Mouse (Mus musculus): ENCODE data around the gene Fgfr2.
A peak's percentile ranks its signal among the peaks of the same experiment; 100 is the strongest.

Gene Fgfr2

DNA sequence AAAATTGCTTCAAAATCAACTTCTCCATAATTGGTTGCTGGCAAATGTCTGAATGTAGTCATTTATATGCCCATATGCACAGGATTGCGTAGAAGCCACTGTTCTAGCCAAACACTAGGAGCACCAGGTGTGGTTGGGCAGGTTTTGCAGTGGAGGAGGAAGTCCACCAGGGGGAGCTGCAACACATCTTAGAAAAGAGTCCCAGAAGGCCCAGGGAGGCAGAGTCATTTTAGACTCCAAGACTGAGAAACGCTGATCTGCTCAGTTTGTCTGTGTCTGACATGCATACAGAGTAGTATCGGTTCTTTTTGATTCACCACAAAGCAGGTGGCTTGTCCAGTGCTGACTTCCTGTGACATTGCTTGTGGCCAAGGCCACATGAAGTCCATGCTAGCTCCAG is 2352.4 kb downstream of the Fgfr2 start:
- peak; percentile 64 to 71 for DNase-seq (ENCODE audit: low spot score in 2 of 2)

DNA sequence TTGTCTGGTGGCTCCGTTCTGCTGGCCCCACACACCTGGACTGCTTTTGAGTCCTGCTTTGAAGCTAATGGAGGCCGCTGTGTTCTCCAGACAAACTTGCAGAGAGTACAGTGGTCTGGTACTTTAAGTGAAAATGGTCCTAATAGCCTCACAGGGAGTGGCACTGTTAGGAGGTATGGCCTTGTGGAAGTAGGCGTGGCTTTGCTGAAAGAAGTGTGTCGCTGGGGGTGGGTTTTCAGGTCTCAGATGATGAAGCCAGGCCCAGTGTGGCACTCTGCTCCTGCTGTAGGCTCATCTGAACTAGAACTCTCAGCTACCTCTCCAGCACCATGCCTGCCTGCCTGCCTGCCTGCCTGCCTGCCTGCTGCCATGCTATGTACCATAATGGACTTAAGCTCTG is 2355.0 kb downstream of the Fgfr2 start:
- DNase-seq (ENCODE audit: low spot score in 2 of 2): no peak

DNA sequence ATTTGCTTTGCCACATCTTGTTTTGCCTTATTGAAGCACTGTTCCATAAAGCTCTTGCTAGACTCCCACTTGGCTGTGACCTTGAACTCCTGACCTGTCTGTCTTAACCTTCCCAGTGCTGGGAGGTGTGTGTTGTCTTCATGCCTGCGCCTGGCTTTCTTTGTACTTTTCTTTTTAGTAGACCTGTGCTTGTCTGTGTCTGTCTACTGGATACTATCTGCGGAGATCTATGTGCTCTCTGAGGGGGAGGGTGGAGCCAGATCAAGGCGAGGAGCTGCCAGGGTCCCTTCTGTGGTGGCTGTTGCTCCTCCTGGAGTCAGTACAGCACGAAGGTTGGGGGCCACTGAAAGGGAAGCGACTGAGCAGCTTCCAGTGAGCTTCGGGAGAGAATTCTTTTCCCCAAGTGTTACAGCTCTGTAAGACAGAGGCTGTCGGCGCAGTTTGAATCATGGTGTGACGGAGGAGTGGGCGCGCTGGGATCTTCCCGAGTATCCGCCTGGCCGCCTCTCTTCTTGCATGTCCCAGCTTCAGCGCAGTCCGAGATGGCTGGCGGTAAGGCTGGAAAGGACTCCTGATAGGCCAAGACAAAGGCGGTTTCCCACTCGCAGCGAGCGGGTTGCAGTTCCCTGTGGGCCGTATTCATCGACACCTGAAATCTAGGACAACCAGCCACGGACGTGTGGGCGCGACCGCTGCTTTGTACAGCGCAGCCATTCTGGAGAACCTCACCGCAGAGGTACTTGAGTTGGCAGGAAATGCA is 2356.6 kb downstream of the Fgfr2 start:
- no peak for DNase-seq (ENCODE audit: low spot score in 2 of 2)

DNA sequence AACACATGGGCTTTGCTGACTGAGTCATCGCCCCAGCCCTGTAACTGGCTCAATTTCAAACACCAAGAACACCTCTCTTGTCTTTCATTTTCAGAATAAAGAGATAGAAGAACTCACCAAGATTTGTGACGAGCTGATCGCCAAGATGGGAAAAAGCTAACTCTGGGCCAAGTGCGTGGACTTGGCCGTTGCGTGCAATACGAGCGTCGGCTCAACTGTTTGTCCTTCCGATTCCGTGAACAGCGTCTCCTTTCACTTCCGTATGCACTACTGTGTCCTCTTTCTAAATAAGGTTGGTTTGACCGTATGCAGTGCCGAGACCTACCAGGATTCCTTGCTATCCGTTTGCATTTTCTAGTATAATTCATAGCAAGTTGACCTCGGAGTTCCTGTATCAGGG is 2359.0 kb downstream of the Fgfr2 start:
- DNase-seq (ENCODE audit: low spot score in 2 of 2): no peak

DNA sequence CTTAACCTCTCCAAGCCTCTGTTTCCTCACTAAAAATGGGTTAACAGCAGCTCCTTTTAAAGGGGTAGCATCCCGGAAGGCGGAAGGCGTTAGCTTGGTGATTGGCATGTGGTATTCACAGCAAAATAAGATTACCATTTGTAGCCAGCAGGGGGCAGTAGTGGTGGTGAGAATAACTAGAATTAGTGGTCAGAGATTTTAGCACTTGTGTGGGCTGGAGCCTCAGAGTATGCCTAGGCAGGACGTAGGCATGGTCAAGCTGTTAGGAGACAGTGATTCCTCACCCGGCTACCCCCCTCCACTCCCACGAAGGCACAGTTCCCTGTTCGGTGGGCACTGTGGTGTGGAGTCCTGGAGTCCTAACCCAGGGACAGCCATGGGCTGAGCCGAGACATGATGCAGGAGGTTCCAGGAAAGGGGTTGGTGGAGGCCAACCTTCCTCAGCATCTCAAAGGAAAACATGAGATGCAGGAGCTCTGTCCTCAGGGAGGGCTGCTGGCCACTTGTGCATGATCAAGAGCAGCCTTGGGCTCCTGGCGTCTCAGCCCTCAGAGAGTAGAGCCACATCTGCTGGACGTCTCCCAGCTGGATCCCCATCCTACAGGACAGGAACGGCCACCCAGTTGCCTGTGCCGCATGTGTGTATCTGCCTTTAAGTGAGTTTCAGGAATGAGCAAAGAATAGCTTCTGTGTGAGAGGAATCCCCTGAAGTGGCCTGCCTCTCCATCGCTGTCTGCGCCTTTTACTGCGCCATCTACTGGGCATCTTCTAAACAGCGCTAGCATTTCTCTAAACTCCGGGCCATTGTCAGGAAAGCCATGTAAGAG is 2360.9 kb downstream of the Fgfr2 start:
- peak; percentile 49 to 64 for DNase-seq (ENCODE audit: low spot score in 2 of 2)

DNA sequence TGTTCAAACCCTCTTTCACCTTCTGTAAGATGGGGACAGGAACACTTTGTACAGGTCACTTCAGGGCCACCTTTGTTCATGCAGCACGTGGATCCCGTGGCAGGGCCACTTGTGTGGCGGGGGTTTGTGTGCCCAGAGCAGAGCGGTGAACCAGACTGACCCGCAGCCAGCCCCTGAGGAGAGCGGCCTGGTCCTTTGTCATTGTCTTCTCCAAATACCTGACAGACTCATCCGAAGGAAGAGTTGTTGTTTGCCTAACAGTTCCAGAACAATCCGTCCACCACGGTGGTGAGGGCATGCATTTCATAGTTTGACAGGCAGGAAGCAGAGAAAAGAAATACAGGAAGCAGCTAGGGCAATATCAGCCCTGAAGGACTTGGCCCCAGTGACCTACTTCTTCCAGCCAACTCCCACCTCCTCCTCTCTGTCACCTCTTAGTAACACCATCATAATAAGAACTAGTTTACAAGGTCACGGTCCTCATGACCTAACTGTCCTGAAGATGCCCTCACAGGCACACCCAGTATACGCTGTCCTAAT is 2365.8 kb downstream of the Fgfr2 start:
- DNase-seq (ENCODE audit: low spot score in 2 of 2): no peak

DNA sequence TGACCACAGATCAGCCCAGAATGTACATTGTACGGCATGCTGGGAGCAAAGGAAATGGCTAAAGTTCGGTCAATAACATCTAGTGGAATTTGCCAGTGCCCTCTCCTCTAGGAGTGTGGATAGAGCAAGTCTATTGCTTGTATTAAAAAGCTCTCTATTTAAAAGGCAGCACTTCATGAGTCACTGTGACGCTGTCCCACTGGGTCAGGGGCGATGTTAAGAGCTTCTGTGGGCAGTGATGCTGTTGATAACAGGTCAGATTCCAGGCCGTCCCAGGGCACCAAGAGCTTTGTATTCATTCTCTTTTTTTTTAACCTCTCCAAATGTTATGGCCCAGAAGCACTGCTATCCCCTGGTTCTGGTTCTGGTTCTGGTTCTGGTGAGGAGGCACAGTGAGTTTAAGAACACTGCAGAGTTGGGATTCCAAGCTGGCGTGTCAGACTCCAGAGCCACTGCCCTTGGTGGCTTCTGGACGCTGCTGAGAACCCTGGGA is 2366.8 kb downstream of the Fgfr2 start:
- no peak for DNase-seq (ENCODE audit: low spot score in 2 of 2)

DNA sequence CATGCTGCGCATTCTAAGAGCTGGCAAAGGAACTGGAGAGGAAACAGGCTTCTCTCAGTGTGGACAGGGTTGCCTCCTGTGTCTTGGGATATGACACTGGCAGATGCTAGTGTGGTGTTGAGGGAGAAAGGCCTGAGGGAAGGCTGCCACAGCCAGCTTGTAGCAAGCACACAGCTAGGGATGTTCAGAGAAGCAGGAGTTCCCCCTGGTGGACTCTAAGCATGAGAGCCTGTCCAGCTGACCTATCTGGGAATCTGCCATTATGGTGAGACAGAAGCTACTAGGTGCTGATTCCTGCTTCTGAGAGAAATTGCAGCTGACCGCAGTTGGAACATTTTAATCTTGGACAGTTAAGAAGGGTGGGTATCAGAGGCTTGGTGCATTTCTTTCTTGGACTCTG is 2368.4 kb downstream of the Fgfr2 start:
- no peak for DNase-seq (ENCODE audit: low spot score in 2 of 2)

DNA sequence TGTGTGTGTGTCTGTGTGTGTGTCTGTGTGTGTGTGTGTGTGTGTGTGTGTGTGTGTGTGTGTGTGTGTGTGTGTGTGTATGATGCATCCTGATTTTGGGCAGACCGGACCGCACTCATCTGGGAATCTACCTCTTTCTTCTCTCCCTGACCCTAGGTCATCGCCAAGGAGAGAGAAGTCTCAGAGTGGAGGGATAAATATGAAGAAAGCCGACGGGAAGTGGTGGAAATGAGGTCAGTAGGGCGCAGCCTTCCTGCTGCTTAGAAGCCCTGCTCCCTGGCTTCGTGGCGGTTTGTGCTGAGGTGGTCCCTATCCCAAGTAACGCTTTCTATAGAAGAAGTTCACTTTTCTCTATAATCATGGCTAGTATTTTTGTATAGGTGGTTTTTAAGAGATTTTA is 2371.5 kb downstream of the Fgfr2 start:
- DNase-seq (ENCODE audit: low spot score in 2 of 2): no peak

DNA sequence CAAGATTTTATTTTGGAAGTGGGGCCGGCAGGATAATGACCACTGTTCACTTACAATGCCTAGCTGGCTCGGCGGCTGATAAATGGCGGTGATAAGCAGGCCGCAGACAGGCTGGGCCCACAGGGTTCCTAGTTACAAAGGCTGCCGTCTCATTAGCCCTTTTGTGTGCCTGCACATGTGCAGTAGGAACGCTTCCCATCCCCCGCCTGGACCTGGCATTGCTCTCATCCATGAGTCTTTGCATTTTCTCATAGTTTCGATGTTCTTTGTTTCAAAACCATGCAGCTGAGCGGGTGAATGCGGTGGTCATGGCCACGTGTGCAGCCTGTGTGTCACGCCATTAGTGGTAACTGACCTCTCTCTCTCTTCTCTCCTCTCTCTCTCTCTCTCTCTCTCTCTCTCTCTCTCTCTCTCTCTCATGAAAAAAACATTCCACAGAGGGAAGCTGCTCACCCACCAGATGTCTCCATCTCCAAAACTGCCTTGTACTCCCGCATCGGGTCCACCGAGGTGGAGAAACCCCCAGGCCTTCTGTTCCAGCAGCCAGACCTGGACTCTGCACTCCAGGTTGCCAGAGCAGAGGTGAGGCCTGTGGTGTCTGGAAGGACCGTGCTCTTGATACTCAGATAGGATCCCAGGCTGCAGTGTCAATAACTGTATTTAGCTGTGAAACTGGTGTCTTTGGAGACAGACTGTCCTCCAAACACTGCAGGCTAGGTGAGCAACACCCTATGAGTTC is 2372.2 kb downstream of the Fgfr2 start:
- DNase-seq (ENCODE audit: low spot score in 2 of 2): no peak

DNA sequence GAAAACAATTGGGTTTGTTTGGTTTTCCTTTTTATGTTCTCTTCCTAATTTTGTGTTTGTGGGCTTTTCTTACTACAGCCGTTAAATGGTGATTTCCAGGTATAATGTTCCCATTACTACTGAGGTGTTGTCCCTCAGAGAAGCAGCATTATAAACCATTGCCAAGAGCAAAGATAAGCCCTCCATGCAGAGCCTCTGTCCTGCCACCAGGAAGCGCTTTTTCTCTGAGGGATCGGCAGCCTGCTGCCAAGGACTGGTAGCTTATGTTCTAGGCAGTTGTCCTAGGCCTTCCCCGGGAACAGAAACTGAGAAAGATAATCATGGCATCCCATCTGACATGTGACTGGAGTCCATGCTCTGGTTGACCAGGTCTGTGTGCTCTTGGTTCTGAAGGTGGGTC is 2374.0 kb downstream of the Fgfr2 start:
- no peak for DNase-seq (ENCODE audit: low spot score in 2 of 2)

DNA sequence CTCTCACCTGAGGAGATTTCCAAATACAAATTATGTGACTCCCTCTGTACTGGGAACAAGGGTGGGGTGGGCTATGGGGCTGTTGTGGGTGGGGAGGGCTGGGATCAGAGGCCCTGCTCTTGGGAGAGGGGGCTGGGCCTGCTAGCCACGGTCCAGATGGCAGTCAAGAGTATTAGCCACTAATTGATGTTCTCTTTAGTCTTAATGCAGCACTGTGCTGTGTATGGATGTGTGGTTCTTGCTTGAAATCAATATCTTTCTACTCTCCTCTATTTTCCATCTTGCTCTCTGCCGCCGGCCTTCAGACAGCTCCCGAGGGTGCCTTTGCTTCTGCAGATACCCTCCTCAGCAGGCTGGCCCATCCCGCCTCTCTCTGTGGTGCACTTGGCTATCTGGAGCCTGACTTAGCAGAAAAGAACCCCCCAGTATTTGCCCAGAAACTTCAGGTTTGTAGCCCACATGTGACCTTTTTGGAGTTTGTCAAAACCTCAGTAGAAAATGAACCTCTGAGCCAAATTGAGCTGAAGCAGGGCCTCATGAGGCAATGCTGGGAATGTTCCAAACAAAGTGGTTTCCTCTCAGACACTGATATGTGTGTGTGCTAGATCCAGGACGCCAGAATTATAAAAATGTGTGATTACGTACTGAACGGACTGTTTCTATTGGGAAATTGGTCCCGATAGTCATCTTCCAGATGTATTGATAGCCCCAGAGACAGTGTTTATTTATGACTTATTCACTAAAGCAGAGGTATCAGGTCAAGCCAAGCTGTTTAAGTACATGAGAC is 2379.7 kb downstream of the Fgfr2 start:
- no peak for DNase-seq (ENCODE audit: low spot score in 2 of 2)

DNA sequence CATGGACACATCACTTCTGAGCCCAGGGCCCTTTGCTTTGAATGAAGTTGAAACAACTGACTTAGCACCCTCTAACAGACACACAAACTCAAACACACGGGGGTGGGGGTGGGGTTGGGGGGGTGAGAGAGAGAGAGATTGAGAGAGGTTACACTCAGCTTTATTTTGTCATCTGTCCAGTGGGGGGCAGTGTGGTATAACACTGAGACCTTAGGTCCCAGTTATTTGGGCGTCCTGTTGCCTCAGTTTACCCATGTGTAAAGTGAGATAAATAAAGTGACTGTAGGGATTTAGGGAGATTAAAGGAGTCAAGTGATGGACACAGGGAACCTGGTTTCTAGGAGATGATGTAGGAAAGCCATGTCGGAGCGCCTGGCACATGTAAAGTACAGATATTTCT is 2382.1 kb downstream of the Fgfr2 start:
- no peak for DNase-seq (ENCODE audit: low spot score in 2 of 2)

DNA sequence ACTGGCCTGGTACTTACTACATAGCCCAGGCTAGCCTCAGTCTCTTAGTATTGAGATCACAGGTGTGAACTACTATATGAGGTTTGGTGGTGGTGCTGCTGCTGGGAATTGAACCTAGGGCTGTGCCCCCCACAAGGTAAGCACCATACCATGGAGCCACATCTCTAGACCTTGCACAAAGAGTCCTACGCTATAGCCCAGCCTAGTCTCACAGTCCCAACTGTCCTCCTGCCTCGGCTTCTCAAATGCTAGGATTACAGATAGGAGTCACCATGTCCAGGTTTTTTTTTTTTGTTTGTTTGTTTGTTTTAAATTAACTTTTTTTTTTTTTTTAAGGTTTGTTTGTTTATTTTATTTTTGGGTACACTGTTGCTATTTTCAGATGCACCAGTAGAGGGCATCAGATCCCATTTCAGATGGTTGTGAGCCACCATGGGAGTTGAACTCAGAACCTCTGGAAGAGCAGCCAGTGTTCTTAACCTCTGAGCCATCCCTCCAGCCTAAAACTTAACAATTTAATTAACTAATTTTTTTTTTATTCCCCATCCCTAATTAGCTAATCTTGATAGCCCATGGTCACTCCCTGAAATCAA is 2388.9 kb downstream of the Fgfr2 start:
- DNase-seq (ENCODE audit: low spot score in 2 of 2): no peak

DNA sequence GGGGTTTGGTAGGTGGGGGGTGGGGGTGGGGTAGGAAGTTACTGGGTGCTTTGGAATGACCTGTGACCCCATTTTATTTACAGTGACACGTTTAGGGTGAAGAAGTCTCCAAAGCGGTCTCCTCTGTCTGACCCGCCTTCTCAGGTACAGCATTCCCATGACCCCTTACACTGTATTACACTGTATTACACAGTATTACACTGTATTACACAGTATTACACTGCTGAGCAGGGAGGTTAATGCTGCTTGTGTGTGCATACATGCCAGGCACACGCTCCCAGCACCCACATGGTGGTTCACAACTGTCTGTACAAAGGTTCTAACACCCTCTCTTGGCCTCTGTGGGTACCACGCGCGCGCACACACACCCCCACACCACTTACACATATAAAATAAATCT is 2389.7 kb downstream of the Fgfr2 start:
- DNase-seq (ENCODE audit: low spot score in 2 of 2): no peak

DNA sequence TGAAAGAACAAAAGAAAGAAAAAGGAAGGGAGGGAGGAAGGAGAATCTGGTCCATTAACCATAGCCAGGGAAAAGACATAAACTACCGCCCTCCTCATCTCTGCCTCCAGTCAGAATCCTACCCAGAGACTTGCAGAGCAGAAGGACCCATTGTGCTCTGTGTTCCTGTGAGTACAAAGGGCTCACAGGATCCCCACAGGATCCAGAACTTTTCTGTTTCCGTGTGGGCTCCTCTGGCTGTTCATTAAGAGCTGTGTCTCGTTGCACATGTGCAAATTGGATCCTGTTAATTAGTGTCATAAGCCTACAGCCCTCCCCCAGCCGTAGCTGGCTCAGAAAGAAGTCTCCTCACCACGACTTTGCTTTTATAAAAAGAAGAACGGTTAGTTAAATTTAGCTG is 2390.2 kb downstream of the Fgfr2 start:
- no peak for DNase-seq (ENCODE audit: low spot score in 2 of 2)

DNA sequence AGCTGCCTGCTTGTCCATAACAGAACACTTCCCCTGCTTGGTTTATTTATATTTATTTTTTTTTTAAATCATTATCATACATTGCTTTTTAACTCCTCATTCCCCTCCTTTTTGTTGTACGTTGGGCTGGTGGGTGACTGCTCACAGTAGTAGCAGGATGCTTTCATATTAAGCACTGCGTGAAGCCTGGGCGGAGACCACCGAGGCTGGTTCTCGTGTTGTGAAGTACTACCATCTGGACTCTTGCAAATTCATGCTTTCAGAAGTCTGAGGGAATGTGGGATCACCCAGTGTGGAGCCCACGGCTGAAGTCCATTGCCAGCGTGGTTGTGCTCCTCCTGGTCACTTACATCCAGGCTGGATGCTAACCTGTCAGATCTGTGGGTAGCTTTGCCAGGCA is 2391.4 kb downstream of the Fgfr2 start:
- no peak for DNase-seq (ENCODE audit: low spot score in 2 of 2)

DNA sequence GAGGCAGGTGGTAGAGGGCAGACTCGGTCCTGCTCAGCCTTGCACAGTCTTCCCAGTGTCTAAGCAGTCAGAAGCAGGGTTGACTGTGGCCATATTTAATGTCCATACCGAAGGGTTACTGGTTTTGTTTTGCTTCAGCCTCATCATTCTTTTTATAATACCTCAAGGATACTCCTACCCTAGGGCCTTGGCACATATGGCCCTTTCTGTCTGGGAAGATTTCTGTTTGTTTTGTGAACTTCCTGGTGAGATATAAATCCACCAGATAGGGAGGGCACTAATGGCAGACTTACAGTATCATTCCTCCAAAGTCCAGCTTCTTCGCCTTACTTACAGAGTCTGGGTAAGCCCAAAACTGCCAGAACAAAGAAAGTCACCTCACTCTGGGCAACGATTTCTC is 2395.6 kb downstream of the Fgfr2 start:
- no peak for DNase-seq (ENCODE audit: low spot score in 2 of 2)

DNA sequence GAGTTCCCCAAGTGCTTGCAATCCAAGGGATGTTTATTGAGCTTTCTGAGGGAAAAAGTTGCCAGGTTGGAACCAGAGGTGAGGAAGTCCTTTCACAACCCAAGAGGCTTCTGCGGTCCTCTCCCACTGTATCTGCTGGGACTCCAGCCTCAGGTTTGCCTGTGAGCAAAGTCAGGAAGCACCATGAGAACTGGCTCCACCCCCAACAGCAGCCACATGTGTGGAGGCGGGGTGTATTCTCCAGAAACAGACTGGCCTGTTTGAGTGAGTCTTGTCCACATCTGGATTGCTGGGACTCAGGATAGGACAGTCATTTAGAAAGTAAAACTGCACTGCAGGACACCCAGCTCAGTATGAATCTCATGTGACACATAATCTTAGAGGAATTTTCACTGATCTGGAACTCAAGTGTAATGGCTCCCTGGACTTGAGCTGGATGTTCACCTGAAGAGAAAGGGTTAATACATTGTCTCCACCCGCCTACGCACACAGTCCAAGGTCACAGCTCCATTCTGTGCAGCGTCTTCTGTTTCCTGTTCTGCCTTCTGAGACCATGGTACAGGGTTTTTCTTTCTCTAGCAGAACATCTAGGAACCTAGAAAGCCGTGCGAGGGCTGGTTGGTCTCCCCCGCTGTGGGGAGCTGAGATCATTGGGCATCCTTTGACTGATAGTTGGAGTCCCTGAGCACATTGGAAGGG is 2396.3 kb downstream of the Fgfr2 start:
- DNase-seq (ENCODE audit: low spot score in 2 of 2): no peak

DNA sequence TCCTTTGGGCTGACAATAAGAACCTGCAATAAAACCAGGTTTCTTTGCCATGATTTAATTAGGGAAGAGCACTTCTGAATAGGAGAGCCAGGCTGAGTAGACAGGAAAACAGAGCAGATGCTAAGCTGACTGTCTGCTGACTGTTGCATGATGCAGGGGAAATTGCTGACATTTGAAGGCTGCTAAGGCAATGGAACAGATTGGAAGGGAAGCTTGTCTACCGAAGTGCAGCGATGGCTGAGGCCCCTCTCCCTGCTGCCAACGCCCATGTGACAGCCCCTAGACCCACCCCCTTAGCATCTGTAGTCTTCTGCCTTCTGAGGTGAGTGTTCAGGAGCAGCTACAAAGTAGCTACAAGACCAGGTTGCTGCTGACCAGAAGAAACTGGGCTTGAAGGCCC is 2397.0 kb downstream of the Fgfr2 start:
- DNase-seq (ENCODE audit: low spot score in 2 of 2): no peak
